Mouse (Mus musculus) testis, adult 2 months (tissue): ENCODE measurements around the gene Kalrn. TPM values are rescaled to one million over a fixed set of nuclear protein-coding genes. Genes with fewer than 3 reads are reported as not detected.

Experiments
- H3K27ac ChIP-seq: fragments of 200-500 bp; 2 replicates; pipeline ENCODE4 v1.5.1; 2012; ENCODE audit warnings: low read depth, low read length; ENCODE audit not compliant: control insufficient read depth, insufficient read depth
- H3K27me3 ChIP-seq: fragments of 200-500 bp; 2 replicates; pipeline ENCODE4 v1.6.1; 2012; ENCODE audit warnings: mild to moderate bottlenecking, low read length, moderate library complexity; ENCODE audit not compliant: control insufficient read depth, insufficient read depth
- H3K36me3 ChIP-seq: fragments of 200-500 bp; 2 replicates; pipeline ENCODE4 v1.6.1; 2012; ENCODE audit warnings: mild to moderate bottlenecking, low read length; ENCODE audit not compliant: control insufficient read depth, insufficient read depth
- H3K4me1 ChIP-seq: fragments of 200-500 bp; 2 replicates; pipeline ENCODE4 v1.6.1; 2012; ENCODE audit warnings: low read length; ENCODE audit not compliant: control insufficient read depth, insufficient read depth
- H3K4me3 ChIP-seq: fragments of 200-500 bp; 2 replicates; pipeline ENCODE4 v1.5.1; 2012; ENCODE audit warnings: low read depth, mild to moderate bottlenecking, low read length, moderate library complexity, mixed read lengths; ENCODE audit not compliant: control insufficient read depth
- CTCF ChIP-seq: fragments of 200-500 bp; IDR thresholded peaks from 2 replicates; pipeline ENCODE4 v1.5.1; 2012; ENCODE audit warnings: low read depth, mild to moderate bottlenecking, inconsistent platforms, low read length, moderate library complexity; ENCODE audit not compliant: control insufficient read depth, insufficient read depth, insufficient replicate concordance
- POLR2A ChIP-seq: fragments of 200-500 bp; IDR thresholded peaks from 2 replicates; pipeline ENCODE4 v1.6.1; 2012; ENCODE audit warnings: low read depth, mild to moderate bottlenecking, inconsistent platforms, low read length, moderate library complexity; ENCODE audit not compliant: control insufficient read depth
- polyA plus RNA-seq: library from polyadenylated mRNA; depleted of rRNA; stranded (reverse); fragments of >200 nt; gene quantifications from 2 replicates; pipeline ENCODE4 v1.2.3, GENCODE M21; 2012

The Kalrn gene
- polyA plus RNA-seq, 1 experiment: 5.7 TPM

GRCm38 (mm10) chr16:33935407-33935785, 637.9 kb downstream of the Kalrn start:
- Histone ChIP-seq H3K36me3 (no peaks in the 10 kb centered on the region), H3K4me1 (peaks cover 4% of the 10 kb centered on the region; the same call in 1 of the 2 replicates), H3K27me3 (no peaks in the 10 kb centered on the region), H3K27ac (no peak overlapping the region), H3K4me3 (no peak overlapping the region)
- TF ChIP-seq POLR2A (no peak), CTCF (no peak)

- TF ChIP-seq CTCF (no peak), POLR2A (no peak)
- no peaks in the 10 kb centered on the region for H3K27me3 ChIP-seq
- no peak overlapping the region for H3K27ac ChIP-seq
- H3K4me3 ChIP-seq: no peak overlapping the region; the same call in 1 of the 2 replicates
- peaks cover 4% of the 10 kb centered on the region; the same call in 1 of the 2 replicates for H3K4me1 ChIP-seq
- H3K36me3 ChIP-seq: no peaks in the 10 kb centered on the region
These were observed 638.5 kb downstream of the Kalrn start for GRCm38 (mm10) chr16:33934701-33935406.

- no peaks in the 10 kb centered on the region for H3K36me3 ChIP-seq
- TF ChIP-seq POLR2A: no peak
- no peak for TF ChIP-seq CTCF
- no peak overlapping the region for H3K27ac ChIP-seq
These were observed 639.9 kb downstream of the Kalrn start for GRCm38 (mm10) chr16:33933411-33933810.

GRCm38 (mm10) chr16:33932126-33932525, 641.2 kb downstream of the Kalrn start:
- no peaks in the 10 kb centered on the region for H3K36me3 ChIP-seq
- H3K27me3 ChIP-seq: no peaks in the 10 kb centered on the region
- H3K4me3 ChIP-seq: no peak overlapping the region
- no peak overlapping the region for H3K27ac ChIP-seq
- TF ChIP-seq POLR2A (no peak), CTCF (no peak)
- H3K4me1 ChIP-seq: peaks cover 4% of the 10 kb centered on the region; the same call in 1 of the 2 replicates

More at GRCm38 (mm10) chr16:33933411-33933810, 639.9 kb downstream of the Kalrn start:
- H3K4me1 ChIP-seq: peaks cover 4% of the 10 kb centered on the region; the same call in 1 of the 2 replicates
- no peaks in the 10 kb centered on the region for H3K27me3 ChIP-seq
- H3K4me3 ChIP-seq: peak overlapping the region; percentile 74

GRCm38 (mm10) chr16:33931682-33932081, 641.6 kb downstream of the Kalrn start:
- Histone ChIP-seq H3K4me3 (no peak overlapping the region), H3K4me1 (peaks cover 4% of the 10 kb centered on the region; the same call in 1 of the 2 replicates), H3K27me3 (no peaks in the 10 kb centered on the region), H3K27ac (peak overlapping the region; percentile 23), H3K36me3 (no peaks in the 10 kb centered on the region)
- TF ChIP-seq POLR2A (no peak), CTCF (no peak)

- Histone ChIP-seq H3K27ac (no peak overlapping the region), H3K4me3 (no peak overlapping the region), H3K27me3 (no peaks in the 10 kb centered on the region), H3K4me1 (peaks cover 4% of the 10 kb centered on the region; the same call in 1 of the 2 replicates), H3K36me3 (no peaks in the 10 kb centered on the region)
- TF ChIP-seq CTCF (no peak), POLR2A (no peak)
These were observed 642.5 kb downstream of the Kalrn start for GRCm38 (mm10) chr16:33930785-33931184.

- Histone ChIP-seq H3K4me1 (peaks cover 4% of the 10 kb centered on the region; the same call in 1 of the 2 replicates), H3K4me3 (no peak overlapping the region), H3K36me3 (no peaks in the 10 kb centered on the region), H3K27me3 (no peaks in the 10 kb centered on the region), H3K27ac (peak overlapping the region; percentile 15; the same call in 1 of the 2 replicates)
- no peak for TF ChIP-seq CTCF
- no peak for TF ChIP-seq POLR2A
These were observed 644.4 kb downstream of the Kalrn start for GRCm38 (mm10) chr16:33928788-33929462.
